Mouse (Mus musculus) ES-Bruce4 (cell line): ENCODE measurements around the gene Dcst1. TPM values are rescaled to one million over a fixed set of nuclear protein-coding genes. Genes with fewer than 3 reads are reported as not detected.

ENCODE experiments used
- H3K27ac ChIP-seq: 2 replicates; pipeline ENCODE4 v1.5.1; 2012; ENCODE audit warnings: low read length, inconsistent platforms; ENCODE audit not compliant: insufficient read depth
- H3K27me3 ChIP-seq: 2 replicates; pipeline ENCODE4 v1.6.1; 2012; ENCODE audit warnings: mild to moderate bottlenecking, low read length, inconsistent platforms; ENCODE audit not compliant: control insufficient read depth, poor library complexity, insufficient read depth, severe bottlenecking
- H3K36me3 ChIP-seq: 2 replicates; pipeline ENCODE4 v1.6.1; 2012; ENCODE audit warnings: inconsistent platforms, mild to moderate bottlenecking, low read length, moderate library complexity; ENCODE audit not compliant: control insufficient read depth, poor library complexity, insufficient read depth, severe bottlenecking
- H3K4me1 ChIP-seq: one replicate; pipeline ENCODE4 v1.8.1; 2011; ENCODE audit warnings: low read length; ENCODE audit not compliant: control insufficient read depth, insufficient read depth
- H3K4me3 ChIP-seq: 2 replicates; pipeline ENCODE4 v1.5.1; 2011; ENCODE audit warnings: low read depth, mild to moderate bottlenecking, low read length
- H3K9ac ChIP-seq: 2 replicates; pipeline ENCODE4 v1.6.1; 2012; ENCODE audit warnings: low read depth, mild to moderate bottlenecking, inconsistent platforms; ENCODE audit not compliant: poor library complexity, severe bottlenecking
- H3K9me3 ChIP-seq: replicated peaks from 2 replicates; pipeline ENCODE4 v1.6.1; 2012; ENCODE audit warnings: mild to moderate bottlenecking, low read length, inconsistent platforms; ENCODE audit not compliant: control insufficient read depth, poor library complexity, insufficient read depth, severe bottlenecking
- CTCF ChIP-seq: IDR thresholded peaks from one replicate; pipeline ENCODE4 v1.8.1; 2011; ENCODE audit warnings: low read depth, low read length
- EP300 ChIP-seq: IDR thresholded peaks from 2 replicates; pipeline ENCODE4 v1.6.1; 2011; ENCODE audit warnings: low read depth, low read length; ENCODE audit not compliant: insufficient read depth
- POLR2A ChIP-seq: IDR thresholded peaks from one replicate; pipeline ENCODE4 v1.8.1; 2011; ENCODE audit warnings: low read length; ENCODE audit not compliant: insufficient read depth
- polyA plus RNA-seq: library from polyadenylated mRNA; stranded (reverse); fragments of >200 nt; gene quantifications from 2 replicates; pipeline ENCODE4 v1.2.4, GENCODE M21; 2011; ENCODE audit warnings: low read depth; ENCODE audit not compliant: missing spikeins, insufficient read depth, insufficient read length

The Dcst1 gene
- polyA plus RNA-seq, 1 experiment, result not detected

DNA sequence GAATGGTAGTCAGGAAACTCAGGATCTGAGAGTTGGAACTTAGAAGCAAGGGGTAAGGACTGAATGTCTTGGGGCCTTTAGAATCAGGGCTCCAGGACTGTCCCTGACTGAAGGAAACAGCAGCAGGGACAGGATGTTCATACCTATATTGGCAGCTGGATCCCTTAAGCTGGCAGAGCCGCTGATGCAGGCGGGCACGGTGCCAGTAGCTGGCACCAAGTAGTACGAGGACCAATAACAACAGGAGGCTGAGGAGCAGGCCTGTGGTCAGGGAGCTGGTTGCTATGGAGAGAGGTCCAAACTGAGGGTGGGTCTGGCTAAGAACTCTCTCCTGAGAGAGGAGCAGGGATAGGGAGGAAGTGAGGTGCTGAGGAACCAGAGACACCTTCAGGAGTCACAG lies 23.3 kb downstream of the Dcst1 start:
- H3K9me3 ChIP-seq, result no peaks in the 10 kb centered on the region
- TF ChIP-seq POLR2A (no peak), EP300 (no peak), CTCF (no peak)
- no peak overlapping the region for H3K9ac ChIP-seq
- H3K27ac ChIP-seq, result no peak overlapping the region
- H3K4me3 ChIP-seq, result no peak overlapping the region
- no peaks in the 10 kb centered on the region for H3K36me3 ChIP-seq
- H3K4me1 ChIP-seq, result peaks cover 2% of the 10 kb centered on the region
- no peaks in the 10 kb centered on the region for H3K27me3 ChIP-seq

GRCm38 (mm10) chr3:89340465-89340864 lies 24.6 kb downstream of the Dcst1 start:
- H3K9me3 ChIP-seq, result no peaks in the 10 kb centered on the region
- H3K4me3 ChIP-seq, result peak overlapping the region; percentile 44
- peaks cover 2% of the 10 kb centered on the region for H3K4me1 ChIP-seq
- no peaks in the 10 kb centered on the region for H3K36me3 ChIP-seq
- H3K9ac ChIP-seq, result no peak overlapping the region
- H3K27me3 ChIP-seq, result no peaks in the 10 kb centered on the region
- H3K27ac ChIP-seq, result no peak overlapping the region
- no peak for TF ChIP-seq POLR2A
- no peak for TF ChIP-seq CTCF
- TF ChIP-seq EP300, result no peak

- Histone ChIP-seq H3K27me3 (no peaks in the 10 kb centered on the region), H3K4me1 (peaks cover 2% of the 10 kb centered on the region), H3K9me3 (no peaks in the 10 kb centered on the region), H3K4me3 (no peak overlapping the region), H3K27ac (no peak overlapping the region; the same call in 1 of the 2 replicates), H3K9ac (no peak overlapping the region), H3K36me3 (no peaks in the 10 kb centered on the region)
- no peak for TF ChIP-seq EP300
- TF ChIP-seq CTCF, result no peak
- TF ChIP-seq POLR2A, result no peak
Measured at GRCm38 (mm10) chr3:89339416-89339815, 25.6 kb downstream of the Dcst1 start.

GRCm38 (mm10) chr3:89337721-89338578 lies 27.1 kb downstream of the Dcst1 start, which contains the start of gene Efna4:
Gene Efna4 (minus strand): TSS chr3:89338028.
- Histone ChIP-seq H3K9me3 (no peaks in the 10 kb centered on the region), H3K4me3 (peak within 1 kb of the TSS; percentile 71), H3K27ac (peak within 1 kb of the TSS; percentile 29; the same call in 1 of the 2 replicates), H3K9ac (peak within 1 kb of the TSS; percentile 69), H3K27me3 (no peaks in the 10 kb centered on the region), H3K36me3 (0 out of 2 replicates have a peak, but pooled peaks cover 6% of the 10 kb centered on the region), H3K4me1 (peaks cover 2% of the 10 kb centered on the region)
- TF ChIP-seq POLR2A, result no peak
- no peak for TF ChIP-seq CTCF
- no peak for TF ChIP-seq EP300

DNA sequence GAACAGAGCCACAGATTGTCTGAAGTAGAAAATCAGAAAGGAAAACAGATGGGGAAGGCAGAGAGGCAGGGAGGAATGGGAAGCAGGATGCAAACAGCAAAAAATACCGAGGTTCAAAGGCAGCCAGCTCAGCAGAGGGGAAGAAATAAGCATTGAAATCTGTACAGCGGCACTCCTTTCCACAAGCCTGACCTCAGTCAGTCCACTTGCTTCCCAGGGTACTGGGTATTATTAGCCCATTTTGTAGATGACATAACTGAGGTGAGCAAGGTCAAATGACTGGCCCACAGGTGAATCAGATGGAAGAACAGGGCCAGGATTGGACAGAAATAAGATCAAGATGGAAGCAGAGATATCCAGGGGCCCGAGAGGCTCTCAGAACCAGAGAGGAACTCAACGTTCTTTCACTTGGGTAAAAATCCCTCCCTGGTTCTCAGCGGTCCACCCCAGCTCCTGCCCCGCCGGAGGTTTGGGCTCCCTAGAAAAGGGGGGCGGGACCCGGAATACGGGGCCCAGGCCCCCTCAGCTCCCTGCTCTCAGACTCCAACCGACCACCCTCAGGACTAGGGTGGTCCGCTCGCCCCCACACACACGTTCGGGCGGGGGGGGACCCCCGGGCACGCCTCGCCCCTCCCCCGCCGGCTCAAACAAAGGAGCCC lies 27.9 kb downstream of the Dcst1 start:
- H3K9ac ChIP-seq, result peak overlapping the region; percentile 69
- peak overlapping the region; percentile 13; the same call in 1 of the 2 replicates for H3K27ac ChIP-seq
- TF ChIP-seq EP300 (no peak), POLR2A (no peak), CTCF (no peak)
- no peaks in the 10 kb centered on the region for H3K27me3 ChIP-seq
- H3K36me3 ChIP-seq, result 0 out of 2 replicates have a peak, but pooled peaks cover 6% of the 10 kb centered on the region
- peaks cover 5% of the 10 kb centered on the region for H3K4me1 ChIP-seq
- peak overlapping the region; percentile 71 for H3K4me3 ChIP-seq
- no peaks in the 10 kb centered on the region for H3K9me3 ChIP-seq
